Mouse (Mus musculus) left cerebral cortex, adult 11 months (tissue): ENCODE results near the gene Ttc39a.
"Not testable (repeated sequence)": the region's sequence is repeated elsewhere in the genome, so short reads cannot be mapped to it uniquely, and the experiment has no call there.

Source experiments
- DNase-seq: peaks from one replicate; pipeline ENCODE4 v3.0.0; 2022; ENCODE audit warnings: low spot score

Gene Ttc39a

GRCm38 (mm10) chr4:109406486-109407175 is at the start of gene Ttc39a:
TSS of gene Ttc39a (plus strand) at chr4:109406623.
- no peak for DNase-seq

- no peak for DNase-seq
These were observed 28.3 kb upstream of the Ttc39a start for GRCm38 (mm10) chr4:109378107-109378506.

DNA sequence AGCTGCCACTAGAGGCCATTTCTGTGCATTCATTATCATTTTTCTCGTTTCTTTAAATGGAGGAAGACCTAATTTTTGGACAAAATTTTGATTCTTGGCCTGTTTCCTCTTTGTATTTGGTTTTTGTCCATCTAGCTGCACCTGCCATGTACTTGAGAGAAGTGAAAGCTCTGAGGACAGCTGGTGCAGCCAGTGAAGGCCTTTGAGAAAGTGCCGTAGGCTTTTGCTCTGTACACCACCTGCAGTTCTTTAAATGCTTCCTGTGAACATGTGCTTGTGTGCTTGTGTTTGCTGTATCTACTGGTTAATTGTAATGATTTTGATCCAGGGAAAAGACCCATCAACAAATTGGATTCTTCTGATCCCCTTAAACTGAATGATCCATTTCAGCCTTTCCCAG is 24.0 kb upstream of the Ttc39a start:
- DNase-seq, result no peak

GRCm38 (mm10) chr4:109385599-109385998 is 20.8 kb upstream of the Ttc39a start:
- no peak for DNase-seq

DNA sequence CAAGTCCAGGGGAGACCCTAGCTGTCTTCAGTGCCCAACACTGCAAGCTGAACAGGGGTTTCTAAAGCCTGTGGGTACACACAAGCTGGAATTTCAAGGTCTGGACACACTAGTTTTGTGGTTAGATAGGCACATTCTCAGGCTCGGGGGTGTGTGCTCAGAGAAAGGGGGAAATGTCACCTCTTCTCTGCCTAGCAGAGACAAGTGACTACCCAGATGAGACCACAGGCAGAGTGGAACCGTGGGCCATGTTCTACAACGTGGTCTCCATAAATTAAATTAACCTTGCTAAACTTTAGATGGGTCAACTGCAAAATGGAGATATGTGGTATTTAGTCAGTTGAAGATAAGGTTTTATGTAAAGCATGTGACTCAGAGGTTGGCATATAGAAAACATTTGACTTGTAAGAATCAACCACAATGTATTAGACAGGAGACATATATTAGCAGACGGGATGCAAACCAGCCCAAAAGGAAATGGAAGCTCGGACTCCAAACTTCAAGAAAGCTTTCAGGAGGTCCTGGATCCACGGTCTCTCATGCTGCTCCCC is 13.1 kb upstream of the Ttc39a start:
- no peak for DNase-seq

GRCm38 (mm10) chr4:109393902-109394301 is 12.5 kb upstream of the Ttc39a start:
- no peak for DNase-seq

- no peak for DNase-seq
These were observed 11.9 kb upstream of the Ttc39a start for GRCm38 (mm10) chr4:109394314-109395074.

- no peak for DNase-seq
These were observed 6.0 kb upstream of the Ttc39a start for GRCm38 (mm10) chr4:109400366-109400980.

DNA sequence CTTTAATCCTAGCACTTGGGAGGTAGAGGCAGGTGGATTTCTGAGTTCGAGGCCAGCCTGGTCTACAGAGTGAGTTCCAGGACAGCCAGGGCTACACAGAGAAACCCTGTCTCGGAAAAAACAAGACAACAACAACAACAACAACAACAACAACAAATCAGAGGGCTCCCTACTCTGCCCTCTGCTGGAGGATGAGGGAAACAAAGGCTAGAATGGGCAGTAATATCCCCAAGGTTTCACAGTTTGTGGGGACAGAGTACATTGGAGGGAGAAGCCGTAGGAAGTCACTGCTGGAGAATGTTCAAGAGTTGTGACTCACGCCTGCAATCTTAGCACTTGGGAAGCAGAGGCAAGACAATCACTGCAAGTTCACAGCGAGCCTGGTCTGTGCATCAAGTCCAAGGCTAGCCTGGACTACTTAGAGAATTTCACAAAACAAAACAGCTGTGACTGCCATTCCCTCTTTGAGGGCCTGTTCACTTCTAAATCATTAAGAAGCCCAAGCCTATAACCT is 5.2 kb upstream of the Ttc39a start:
- DNase-seq, result no peak

DNA sequence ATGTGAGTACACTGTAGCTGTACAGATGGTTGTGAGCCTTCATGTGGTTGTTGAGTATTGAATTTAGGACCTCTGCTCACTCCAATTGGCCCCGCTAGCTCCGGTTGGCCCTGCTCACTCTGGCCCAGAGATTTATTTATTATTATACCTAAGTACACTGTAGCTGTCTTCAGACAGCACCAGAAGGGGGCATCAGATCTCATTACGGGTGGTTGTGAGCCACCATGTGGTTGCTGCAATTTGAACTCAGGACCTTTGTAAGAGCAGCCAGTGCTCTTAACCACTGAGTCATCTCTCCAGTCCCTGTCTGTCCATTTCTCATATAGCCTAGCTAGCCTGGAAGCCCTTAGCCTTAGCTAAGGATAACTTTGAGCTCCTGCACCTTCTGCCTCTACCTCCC is 1.5 kb upstream of the Ttc39a start:
- DNase-seq, result not testable (repeated sequence)

GRCm38 (mm10) chr4:109405415-109405814 is 1.0 kb upstream of the Ttc39a start:
- no peak for DNase-seq

DNA sequence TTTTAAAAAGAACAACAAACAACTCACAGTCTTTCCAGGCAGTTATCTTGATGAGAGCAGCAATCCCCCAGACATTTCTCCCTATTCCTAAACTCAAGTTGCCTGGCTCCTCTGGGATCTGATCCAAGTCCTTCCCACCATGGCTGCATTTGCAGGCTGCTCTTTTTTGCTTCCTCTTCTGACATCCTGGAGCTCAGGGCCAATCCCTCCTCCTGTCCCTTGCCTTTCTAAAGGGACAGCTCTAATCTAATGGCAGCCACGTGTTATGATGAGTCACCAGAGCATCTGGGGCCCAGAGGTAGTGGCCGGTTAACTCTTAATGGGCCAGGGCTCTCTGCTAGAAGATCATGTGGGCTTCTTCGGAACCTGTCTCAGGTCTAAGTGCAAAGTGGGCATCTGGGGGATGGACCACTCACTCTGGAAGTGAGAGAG is 353 bp upstream of the Ttc39a start:
- peak; percentile 19 for DNase-seq

DNA sequence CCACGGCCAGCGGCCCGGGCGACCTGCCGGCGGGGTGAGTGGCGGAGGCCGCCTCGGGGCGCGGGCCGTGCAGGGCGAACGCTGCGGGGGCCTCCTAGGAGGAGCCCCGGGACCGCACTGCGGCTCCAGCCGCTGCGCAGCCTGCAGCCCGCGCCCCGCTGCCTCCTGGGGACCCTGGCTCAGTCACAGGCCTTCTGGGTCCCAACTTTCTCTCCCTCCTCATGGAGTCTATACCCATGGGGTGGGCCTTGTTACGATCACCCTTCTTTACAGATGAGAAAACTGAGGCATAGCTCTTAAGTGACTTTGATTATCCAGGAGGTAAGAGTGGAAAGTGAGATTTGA is 725 bp downstream of the Ttc39a start:
- DNase-seq, result no peak

DNA sequence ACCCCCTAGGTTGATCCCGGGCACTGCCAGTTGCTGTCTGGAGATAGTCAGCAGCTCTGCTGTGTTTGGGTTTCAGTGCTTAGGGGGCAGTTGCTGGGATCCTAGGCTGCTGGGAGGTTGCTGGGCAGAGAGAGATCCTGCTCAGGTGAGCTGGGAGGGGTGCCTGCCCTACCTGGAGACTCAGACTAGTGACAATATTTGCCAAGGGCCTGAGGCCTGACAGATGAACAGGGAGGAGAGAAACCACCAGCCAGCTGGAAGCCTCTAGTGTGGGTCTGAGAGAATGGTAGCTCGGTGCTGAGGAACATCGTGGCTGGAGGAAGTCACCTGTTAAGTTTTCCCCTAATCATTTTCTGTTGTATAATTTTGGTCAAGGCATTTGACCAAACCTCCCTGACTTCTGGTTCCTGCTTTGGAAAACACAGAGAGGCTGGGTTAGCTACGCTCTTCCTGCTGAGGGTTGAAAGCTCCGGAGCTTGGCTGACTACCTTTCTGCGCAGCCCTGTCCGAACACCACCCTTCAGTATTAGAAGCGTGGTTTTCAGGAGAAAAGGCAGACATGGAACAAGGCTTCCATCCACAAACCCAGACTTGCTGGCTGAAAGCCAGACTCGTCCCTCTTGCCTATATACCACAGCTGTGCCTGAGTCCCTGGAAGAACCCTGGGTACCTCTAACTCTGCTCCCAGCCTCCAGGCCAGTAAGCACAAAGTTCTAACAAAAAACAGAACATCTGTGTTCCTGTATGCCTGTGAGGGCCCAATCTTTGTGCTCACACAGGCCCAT is 1.5 kb downstream of the Ttc39a start:
- no peak for DNase-seq

DNA sequence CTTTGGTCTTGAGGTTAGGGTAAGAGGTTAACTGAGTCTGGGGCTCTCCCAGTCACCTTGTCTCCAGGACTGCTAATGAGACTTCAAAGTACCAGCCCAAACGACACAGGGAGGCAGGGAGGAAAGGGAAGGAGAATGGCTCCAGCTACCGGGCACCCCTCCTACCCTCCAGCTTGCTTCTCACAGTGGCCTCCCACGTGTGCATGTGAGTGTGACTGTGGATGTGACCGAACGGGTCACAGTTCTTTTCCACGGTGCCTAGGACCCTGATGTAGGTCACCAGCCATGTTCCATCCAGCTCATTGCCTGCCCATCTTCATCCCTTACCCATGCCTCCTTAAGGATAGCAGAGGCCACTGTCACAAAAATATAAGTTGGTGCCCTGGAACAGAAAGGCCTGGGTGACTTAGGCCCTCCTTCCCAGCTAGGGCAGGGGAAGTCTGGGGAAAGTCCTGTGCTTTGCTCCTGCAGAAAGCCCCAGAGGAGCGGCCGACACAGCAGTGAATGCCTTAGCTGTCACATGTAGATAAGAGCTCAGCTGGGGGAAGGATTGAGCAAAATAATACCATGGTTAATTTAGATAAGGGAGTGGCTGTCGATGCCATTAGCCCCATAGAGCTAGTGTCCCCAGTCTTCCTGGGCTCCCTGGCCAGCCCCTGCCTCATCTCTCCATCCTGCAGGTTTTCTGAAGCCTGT is 4.4 kb downstream of the Ttc39a start:
- DNase-seq, result no peak

GRCm38 (mm10) chr4:109411377-109411967 is 5.0 kb downstream of the Ttc39a start:
- no peak for DNase-seq

DNA sequence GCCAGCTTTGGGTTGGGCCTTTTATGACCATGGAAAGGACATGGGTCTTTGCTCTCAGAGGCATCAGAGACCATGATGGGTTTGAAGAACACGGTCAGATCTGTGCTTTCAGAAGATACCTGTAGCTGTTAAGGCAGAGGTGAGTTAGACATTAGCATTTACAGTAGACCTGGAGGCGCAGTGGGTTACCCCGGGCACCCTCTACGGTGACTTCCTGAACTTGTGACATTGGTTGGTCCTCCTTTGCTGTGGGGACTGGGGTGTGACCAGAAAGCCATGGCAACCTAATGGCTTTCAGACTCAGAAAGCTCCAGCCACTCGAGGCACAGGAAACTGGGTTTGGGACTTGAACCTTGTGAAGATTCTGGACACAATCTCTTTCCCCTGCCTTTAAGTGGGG is 5.8 kb downstream of the Ttc39a start:
- no peak for DNase-seq

DNA sequence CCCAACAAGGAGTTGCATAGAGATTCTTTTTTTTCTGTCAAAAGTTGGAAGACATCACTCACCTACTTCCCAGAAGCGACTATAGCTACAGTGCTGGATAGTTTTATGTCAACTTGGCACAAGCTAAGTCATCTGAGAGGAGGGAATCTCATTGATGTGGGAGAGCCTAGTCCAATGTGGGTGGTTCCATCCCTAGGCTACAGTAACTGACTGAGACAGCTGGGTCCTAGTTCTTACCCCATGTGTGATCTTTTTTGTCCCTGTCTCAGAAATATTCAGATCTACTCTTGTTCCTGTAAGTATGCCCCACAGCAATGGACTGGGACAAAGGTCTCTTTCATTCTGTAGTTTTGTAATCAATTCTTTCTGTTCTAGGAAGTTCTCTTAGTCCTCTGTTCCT is 11.6 kb downstream of the Ttc39a start:
- no peak for DNase-seq

DNA sequence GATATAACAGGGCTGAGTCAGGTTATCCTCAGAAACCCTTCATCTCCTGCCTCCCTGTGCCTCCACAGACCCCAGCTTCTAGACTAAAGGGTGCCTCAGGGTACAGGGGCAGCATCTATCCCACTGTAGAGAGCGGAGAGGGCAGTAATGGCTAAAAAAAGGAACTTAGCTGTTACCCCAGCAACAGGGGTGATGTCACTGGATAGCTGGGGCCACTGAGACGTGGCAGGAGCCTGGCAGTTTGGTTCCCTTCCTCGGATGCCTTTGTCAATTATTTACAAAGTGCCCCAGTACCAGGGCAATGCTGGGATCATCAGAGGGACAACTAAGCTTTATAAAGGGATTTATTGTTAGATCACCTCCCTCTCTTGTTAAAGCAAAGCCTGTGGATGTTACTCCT is 12.6 kb downstream of the Ttc39a start:
- DNase-seq, result no peak

DNA sequence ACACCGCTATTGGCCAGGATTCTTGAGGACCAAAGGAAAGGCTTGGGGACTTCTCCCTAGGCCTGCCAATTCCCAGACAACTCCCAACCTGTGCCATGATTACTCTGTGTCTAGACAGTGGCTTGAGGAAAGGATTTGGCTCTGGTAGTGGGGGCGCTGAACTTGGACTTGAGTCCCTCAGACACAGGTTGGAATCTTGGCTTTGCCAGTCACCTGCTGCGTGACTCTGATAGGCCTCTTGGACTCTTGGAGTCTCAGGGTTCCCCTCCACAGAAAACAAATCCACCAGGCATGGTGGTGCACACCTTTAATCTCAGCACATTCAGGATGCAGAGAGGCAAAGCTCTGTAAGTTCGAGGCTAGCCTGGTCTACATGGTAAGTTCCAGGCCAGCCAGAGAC is 13.1 kb downstream of the Ttc39a start:
- no peak for DNase-seq
